Mouse (Mus musculus) stomach, postnatal 0 days (tissue): Measurements from ENCODE around the gene Gm28308.

Source experiments
- CTCF ChIP-seq: IDR thresholded peaks from 2 replicates; pipeline ENCODE4 v1.5.1; 2016; ENCODE audit warnings: antibody characterized with exemption, low read depth, mild to moderate bottlenecking, moderate library complexity
- EP300 ChIP-seq: optimal IDR thresholded peaks from 2 replicates; pipeline ENCODE3; 2016; ENCODE audit warnings: antibody characterized with exemption

- TF ChIP-seq CTCF (no peak), EP300 (no peak)
Observed at GRCm38 (mm10) chr6:52156551-52157200, 56.5 kb downstream of the Gm28308 start.
